In genomic region chr19:7334049-7334448, GRCm38 (mm10) we compare ENCODE assay signal across 11 mouse cellular contexts. TPM values are rescaled to one million over a fixed set of nuclear protein-coding genes. Genes with fewer than 3 reads are reported as not detected.
A peak's percentile ranks its signal among the peaks of the same experiment; 100 is the strongest.
DNase-seq lines count a peak whose midpoint lies in the region; ATAC-seq lines count a peak whose summit lies in the region.
"Had no signal": no experiment of that assay in that cellular context is flagged by ENCODE, and none has a peak within 500 bp of the region (broad histone marks: within the 10 kb centered on the region; RNA-seq: fewer than 3 reads in every experiment).

No protein-coding gene starts in this region.

- WGBS in kidney, embryonic 14.5 days = 27% methylated on average over 2 of the region's 2 CpGs
- 54% methylated on average over 2 of the region's 2 CpGs for WGBS in lung, embryonic 15.5 days

- H3K4me3 ChIP-seq in kidney, embryonic 14.5 days (ENCODE audit: low read length) = no peak overlapping the region
- H3K4me3 ChIP-seq in lung, embryonic 15.5 days = no peak overlapping the region

- H3K27ac ChIP-seq in kidney, embryonic 14.5 days (ENCODE audit: low read depth, low read length) = no peak overlapping the region
- H3K27ac ChIP-seq in lung, embryonic 15.5 days = peak overlapping the region; percentile 68

- H3K9ac ChIP-seq in kidney, embryonic 14.5 days (ENCODE audit: low read depth, low read length) = no peak overlapping the region
- no peak overlapping the region for H3K9ac ChIP-seq in lung, embryonic 15.5 days

- peaks cover 11% of the 10 kb centered on the region for H3K4me1 ChIP-seq in kidney, embryonic 14.5 days (ENCODE audit: control insufficient read depth, insufficient read depth, low read length)
- H3K4me1 ChIP-seq in lung, embryonic 15.5 days = peaks cover 38% of the 10 kb centered on the region

- H3K4me2 ChIP-seq in kidney, embryonic 14.5 days (replicated peaks; ENCODE audit: low read depth, low read length) = no peak overlapping the region
- peak overlapping the region; percentile 18; the same call in 1 of the 2 replicates for H3K4me2 ChIP-seq in lung, embryonic 15.5 days

- peak; percentile 43 for DNase-seq in urinary bladder, postnatal 25 days (ENCODE audit: low spot score)
- DNase-seq in urinary bladder, adult 2 months (ENCODE audit: low spot score) = no peak
- no peak for DNase-seq in cerebellum, postnatal 25 days
- DNase-seq in left cerebral cortex, postnatal 14 days (ENCODE audit: low spot score in 2 of 2) = no peak
- DNase-seq in cerebellum, postnatal 36 days = no peak
- no peak for DNase-seq in adrenal gland, postnatal 14 days
- DNase-seq: heart, postnatal 36 days; right cerebral cortex, postnatal 4 days had no signal

- H3K9me3 ChIP-seq in kidney, embryonic 14.5 days (ENCODE audit: control insufficient read depth, low read length) = no peaks in the 10 kb centered on the region
- no peaks in the 10 kb centered on the region for H3K9me3 ChIP-seq in lung, embryonic 15.5 days

- ATAC-seq in kidney, embryonic 14.5 days (ENCODE audit: low FRiP score, low TSS enrichment) = peak; percentile 68
- ATAC-seq in lung, embryonic 15.5 days (ENCODE audit: borderline replicate concordance, extremely low read depth, low FRiP score, low TSS enrichment) = peak; percentile 76
- ATAC-seq: inflammation-experienced regulatory T-cells, adult 6 months had no signal

- no peaks in the 10 kb centered on the region for H3K27me3 ChIP-seq in kidney, embryonic 14.5 days (ENCODE audit: control insufficient read depth, insufficient read depth, low read length)
- no peaks in the 10 kb centered on the region for H3K27me3 ChIP-seq in lung, embryonic 15.5 days

- intact Hi-C loops in left cerebral cortex, postnatal 14 days (cut with DNase I) = no loop called here

- H3K36me3 ChIP-seq in kidney, embryonic 14.5 days (ENCODE audit: control insufficient read depth, insufficient read depth, low read length) = no peaks in the 10 kb centered on the region; the same call in 1 of the 2 replicates
- peaks cover 3% of the 10 kb centered on the region; the same call in 1 of the 2 replicates for H3K36me3 ChIP-seq in lung, embryonic 15.5 days

RNA-seq across cellular contexts. Expression of gene Mark2, which starts 7.6 kb away (rescaled TPM):
- 75.2 and 100 TPM in 2 replicates for polyA plus RNA-seq in urinary bladder, adult 2 months (2012; rRNA removed)
- polyA plus RNA-seq in kidney, embryonic 14.5 days (2014; fragmentation: Nextera tagmentation; extraction: Ambion mirVana) = 51.9 and 54.9 TPM in 2 replicates
- 42.9 and 49.0 TPM in 2 replicates for polyA plus RNA-seq in lung, embryonic 15.5 days (2015; fragmentation: Nextera tagmentation; extraction: Ambion mirVana)
- 100 to 1,000 TPM; 136 to 140 TPM for total RNA-seq in left cerebral cortex, postnatal 14 days (2021)
- total RNA-seq in adrenal gland, postnatal 14 days (2021) = 70.0 and 85.3 TPM in 2 replicates

RNA-seq across cellular contexts. Expression of gene Spindoc, which starts 48.7 kb away (rescaled TPM):
- 18.8 and 21.0 TPM in 2 replicates for polyA plus RNA-seq in urinary bladder, adult 2 months (2012; rRNA removed)
- polyA plus RNA-seq in kidney, embryonic 14.5 days (2014; fragmentation: Nextera tagmentation; extraction: Ambion mirVana) = 24.5 and 35.8 TPM in 2 replicates
- polyA plus RNA-seq in lung, embryonic 15.5 days (2015; fragmentation: Nextera tagmentation; extraction: Ambion mirVana) = 27.9 and 28.3 TPM in 2 replicates
- total RNA-seq in left cerebral cortex, postnatal 14 days (2021) = 10 to 100 TPM; 30.5 to 36.2 TPM
- total RNA-seq in adrenal gland, postnatal 14 days (2021) = 23.8 and 30.4 TPM in 2 replicates
